ENCODE assay signal across 22 mouse cellular contexts in genomic region chr4:66189636-66190035, GRCm38 (mm10).
A peak's percentile ranks its signal among the peaks of the same experiment; 100 is the strongest.
DNase-seq lines count a peak whose midpoint lies in the region; ATAC-seq lines count a peak whose summit lies in the region.
"Had no signal": no experiment of that assay in that cellular context is flagged by ENCODE, and none has a peak within 500 bp of the region (broad histone marks: within the 10 kb centered on the region; RNA-seq: fewer than 3 reads in every experiment).

No protein-coding gene starts in this region.

- 70% methylated on average over 8 of the region's 8 CpGs for WGBS in midbrain, embryonic 13.5 days

- H3K4me2 ChIP-seq in midbrain, embryonic 13.5 days (replicated peaks) = no peak overlapping the region
- H3K4me2 ChIP-seq: forebrain, embryonic 12.5 days; hindbrain, embryonic 15.5 days; liver, embryonic 15.5 days; lung, embryonic 15.5 days had no signal

- no peaks in the 10 kb centered on the region for H3K27me3 ChIP-seq in midbrain, embryonic 13.5 days
- H3K27me3 ChIP-seq: forebrain, embryonic 12.5 days; hindbrain, embryonic 15.5 days; liver, embryonic 15.5 days; lung, embryonic 15.5 days had no signal

- H3K4me1 ChIP-seq in midbrain, embryonic 13.5 days (replicated peaks) = no peaks in the 10 kb centered on the region
- H3K4me1 ChIP-seq: forebrain, embryonic 12.5 days; hindbrain, embryonic 15.5 days; limb, embryonic 10.5 days; liver, embryonic 15.5 days; lung, embryonic 15.5 days had no signal

- 0 out of 2 replicates have a peak, but pooled peaks cover 5% of the 10 kb centered on the region for H3K36me3 ChIP-seq in midbrain, embryonic 13.5 days
- H3K36me3 ChIP-seq: forebrain, embryonic 12.5 days; limb, embryonic 10.5 days; liver, embryonic 15.5 days; lung, embryonic 15.5 days had no signal

- DNase-seq in cerebellum, adult 11-12 months = peak; percentile 39
- DNase-seq in cerebellum, postnatal 10 days = peak; percentile 52 to 56
- no peak for DNase-seq in testis, postnatal 14 days (ENCODE audit: low spot score)
- no peak for DNase-seq in gastrocnemius, postnatal 4 days (ENCODE audit: low spot score in 2 of 2)
- DNase-seq in kidney, adult 11 months = no peak
- DNase-seq: adrenal gland, postnatal 14 days; kidney, adult 8-10 months; kidney, postnatal 10 days; liver; right cerebral cortex, adult 18-20 months; right cerebral cortex, postnatal 4 days; thymus, postnatal 36 days had no signal

- H3K9ac ChIP-seq in midbrain, embryonic 13.5 days (replicated peaks) = no peak overlapping the region
- H3K9ac ChIP-seq: forebrain, embryonic 12.5 days; hindbrain, embryonic 15.5 days; liver, embryonic 15.5 days; lung, embryonic 15.5 days had no signal

- H3K27ac ChIP-seq in midbrain, embryonic 13.5 days = no peak overlapping the region
- H3K27ac ChIP-seq: forebrain, embryonic 12.5 days; hindbrain, embryonic 15.5 days; layer of hippocampus, adult 2 months; limb, embryonic 10.5 days; liver, embryonic 15.5 days; lung, embryonic 15.5 days; macrophage had no signal

- no peak for ATAC-seq in cerebellum, adult (ENCODE audit: insufficient number of reproducible peaks, low FRiP score, low TSS enrichment)
- ATAC-seq in midbrain, embryonic 13.5 days = peak; percentile 72
- ATAC-seq: CD4-positive, CD25-positive, alpha-beta regulatory T cell, adult 4 months had no signal

- no peaks in the 10 kb centered on the region for H3K9me3 ChIP-seq in midbrain, embryonic 13.5 days
- H3K9me3 ChIP-seq: forebrain, embryonic 12.5 days; limb, embryonic 10.5 days; liver, embryonic 15.5 days; lung, embryonic 15.5 days had no signal

- no peak overlapping the region for H3K4me3 ChIP-seq in midbrain, embryonic 13.5 days (replicated peaks)
- H3K4me3 ChIP-seq: forebrain, embryonic 12.5 days; hindbrain, embryonic 15.5 days; layer of hippocampus, adult 2 months; limb, embryonic 10.5 days; liver, embryonic 15.5 days; lung, embryonic 15.5 days had no signal

Comparison
In these comparisons a context has a peak if more than half of its experiments do, and no peak if none do; other contexts are left out.
1. DNase-seq: peak in cerebellum, adult 11-12 months (single experiment) and cerebellum, postnatal 10 days (2 of 2); none in testis, postnatal 14 days (single experiment), gastrocnemius, postnatal 4 days (0 of 2) and kidney, adult 11 months (single experiment).